Mouse (Mus musculus) brain, embryonic 14.5 days (tissue): ENCODE data around the gene Arsj. TPM values are rescaled to one million over a fixed set of nuclear protein-coding genes. Genes with fewer than 3 reads are reported as not detected.
A peak's percentile ranks its signal among the peaks of the same experiment; 100 is the strongest.

Experiments used
- DNase-seq: peaks from one replicate; pipeline ENCODE4 v3.0.0-alpha.2; 2011; ENCODE audit warnings: low read depth
- CTCF ChIP-seq: fragments of 200-500 bp; IDR thresholded peaks from 2 replicates; pipeline ENCODE4 v1.5.1; 2012; ENCODE audit warnings: inconsistent platforms, mild to moderate bottlenecking, moderate library complexity, borderline replicate concordance; ENCODE audit not compliant: insufficient read depth, insufficient read length; ENCODE audit errors: extremely low read depth
- POLR2A ChIP-seq: fragments of 200-500 bp; IDR thresholded peaks from 2 replicates; pipeline ENCODE4 v1.6.1; 2012; ENCODE audit warnings: mild to moderate bottlenecking, inconsistent platforms, borderline replicate concordance; ENCODE audit not compliant: poor library complexity, insufficient read depth, insufficient read length, severe bottlenecking; ENCODE audit errors: extremely low read depth
- polyA plus RNA-seq: library from polyadenylated mRNA; depleted of rRNA; stranded (reverse); fragments of >200 nt; gene quantifications from 2 replicates; pipeline ENCODE4 v1.2.3, GENCODE M21; 2012; rRNA removed

Arsj gene
- polyA plus RNA-seq, 1 experiment = 0.25 TPM

- no peak for DNase-seq
- TF ChIP-seq POLR2A = no peak
- no peak for TF ChIP-seq CTCF
These were observed 75.8 kb downstream of the Arsj start for GRCm38 (mm10) chr3:126439331-126439730.

- TF ChIP-seq CTCF (no peak), POLR2A (no peak)
- no peak for DNase-seq
These were observed 85.6 kb downstream of the Arsj start for GRCm38 (mm10) chr3:126449058-126449457.

DNA sequence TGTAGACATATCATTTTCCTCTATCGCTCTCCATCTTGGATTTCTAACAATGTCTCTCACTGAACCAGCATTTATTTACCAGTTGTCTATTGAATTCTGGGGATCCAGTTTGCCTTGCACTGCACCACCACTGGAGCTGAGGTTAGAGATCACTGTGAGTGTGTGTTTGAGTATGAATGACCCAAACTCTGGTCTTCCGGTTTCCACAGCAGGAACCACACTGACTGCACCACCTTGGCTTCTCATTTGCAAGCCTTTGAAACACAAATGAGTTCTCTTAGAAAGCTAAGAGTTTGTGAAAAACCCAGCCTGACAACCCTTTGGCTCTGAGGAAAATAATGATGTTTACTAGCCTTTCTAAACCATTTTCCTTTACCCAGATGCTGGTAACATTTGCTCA, 86.0 kb downstream of the Arsj start:
- no peak for TF ChIP-seq POLR2A
- TF ChIP-seq CTCF = no peak
- no peak for DNase-seq

DNA sequence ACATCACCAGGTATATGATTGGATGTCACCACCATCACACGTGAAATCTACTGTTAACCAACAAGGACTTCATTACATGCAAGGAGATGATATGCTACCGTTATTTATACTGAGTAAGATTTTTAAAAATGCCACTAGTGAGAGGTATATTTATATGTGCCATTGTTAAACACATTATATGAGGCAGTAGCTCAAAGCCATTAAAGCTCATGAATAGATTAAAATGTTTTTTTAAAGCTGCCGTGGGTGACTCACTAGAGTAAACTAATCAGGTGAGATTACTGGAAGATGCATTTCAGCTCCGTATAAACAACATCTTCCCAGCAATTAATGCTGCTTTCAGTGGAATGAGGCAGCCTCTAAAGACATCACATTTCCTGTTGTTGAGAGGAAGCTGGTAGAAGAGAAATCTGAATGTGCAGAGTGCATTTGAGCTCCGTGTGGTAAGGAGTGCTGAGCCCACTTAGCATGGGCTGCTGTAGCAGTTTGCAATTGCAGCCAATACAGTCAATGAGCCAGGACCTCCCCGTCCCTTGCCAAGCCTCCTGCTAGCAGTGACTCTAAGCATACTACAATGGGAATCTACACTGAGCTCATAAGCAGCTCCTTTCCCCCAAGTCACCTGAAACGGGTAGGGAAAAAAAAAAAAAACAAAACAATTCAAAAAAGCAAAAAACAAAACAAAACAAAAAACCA, 92.5 kb downstream of the Arsj start:
- DNase-seq = peak; percentile 43
- TF ChIP-seq CTCF (no peak), POLR2A (no peak)

DNA sequence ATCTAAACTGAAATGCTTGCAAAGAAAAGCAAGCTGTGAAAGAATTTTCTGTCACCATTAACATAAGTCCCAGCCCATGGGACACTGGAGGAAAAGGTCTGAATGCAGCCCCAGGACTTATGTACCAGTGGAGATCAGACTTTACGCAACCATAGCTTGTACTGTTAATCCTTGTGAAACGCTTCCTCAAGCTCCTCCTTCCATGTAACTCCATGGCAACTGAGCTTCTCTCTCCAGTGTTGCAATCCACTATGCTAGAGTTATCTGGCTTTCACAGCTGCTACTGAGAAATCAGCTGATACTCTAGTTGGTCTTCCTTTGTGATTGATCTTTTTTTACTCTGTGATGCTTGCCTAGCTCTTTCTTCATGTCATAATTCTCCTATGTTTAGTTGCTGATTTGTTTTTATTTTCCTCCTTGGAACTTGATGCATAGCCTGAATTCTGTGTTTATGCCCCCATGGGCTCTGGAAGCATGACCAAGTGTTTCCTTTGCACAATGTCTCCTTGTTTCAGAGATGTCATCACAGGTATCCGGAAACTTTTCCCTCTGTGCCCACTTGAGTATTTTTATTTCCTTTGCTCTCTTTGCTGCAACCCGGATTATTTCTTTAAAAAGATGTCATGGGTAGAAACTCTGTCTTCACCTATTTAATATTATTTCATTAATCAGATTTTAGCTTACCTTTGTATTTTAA, 99.8 kb downstream of the Arsj start:
- peak; percentile 35 for DNase-seq

DNA sequence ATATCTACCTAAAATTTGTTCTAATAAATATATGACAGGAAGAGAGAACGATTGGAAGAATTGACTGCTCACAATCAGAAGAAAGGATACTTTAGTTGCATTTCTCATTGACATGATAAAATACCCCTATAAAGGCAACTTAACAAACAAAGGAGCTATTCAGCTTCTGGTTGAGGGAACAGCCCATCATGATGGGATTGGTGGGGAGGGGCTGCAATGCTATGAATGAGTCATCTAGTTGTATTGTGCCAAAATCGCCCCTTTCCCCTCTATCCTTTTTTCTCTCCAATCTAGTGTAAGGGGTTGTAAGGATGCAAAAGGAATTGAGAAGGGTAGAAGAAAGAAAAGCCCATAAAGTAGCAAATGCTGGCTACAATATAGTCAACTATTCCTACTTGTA, 100.8 kb downstream of the Arsj start:
- DNase-seq = peak; percentile 41

More for the DNA sequence above, 99.8 kb downstream of the Arsj start:
- TF ChIP-seq CTCF (no peak), POLR2A (no peak)

More for the DNA sequence above, 100.8 kb downstream of the Arsj start:
- TF ChIP-seq CTCF (no peak), POLR2A (no peak)

Other genes starting within 250 kb of the Arsj start
- gene Camk2d, start 232.6 kb downstream of the Arsj start, polyA plus RNA-seq = 64.8 and 84.1 TPM in 2 replicates